Mouse (Mus musculus): ENCODE results near the gene Tnp1. TPM values are rescaled to one million over a fixed set of nuclear protein-coding genes. Genes with fewer than 3 reads are reported as not detected.

The Tnp1 gene
- polyA plus RNA-seq, 1 experiment: 6,395 TPM

DNA sequence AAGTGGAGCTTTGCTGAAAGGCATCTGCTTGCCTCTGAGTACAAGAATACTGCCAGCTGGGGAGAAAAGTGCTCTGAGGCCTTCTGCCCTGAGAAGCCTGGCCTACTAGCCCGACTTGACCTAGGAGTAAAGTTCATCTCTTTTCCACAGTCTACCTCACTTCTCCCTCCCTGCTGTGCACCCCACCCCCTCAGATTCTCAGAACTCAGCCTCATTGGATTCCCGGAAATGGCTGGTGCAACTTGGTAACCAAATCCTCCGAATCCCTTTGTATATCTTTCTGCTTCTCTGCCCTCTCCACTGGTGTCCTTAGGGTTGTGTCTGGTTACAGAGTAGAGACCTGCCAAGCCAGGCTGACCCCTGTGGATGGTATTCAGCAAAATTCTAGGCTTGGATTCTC, 20.8 kb upstream of the Tnp1 start:
- H3K27ac ChIP-seq (ENCODE audit: control insufficient read depth, insufficient read depth, low read depth, low read length): no peak overlapping the region

GRCm38 (mm10) chr1:73035726-73036125, 20.0 kb upstream of the Tnp1 start:
- H3K36me3 ChIP-seq (ENCODE audit: control insufficient read depth, insufficient read depth, low read length): no peaks in the 10 kb centered on the region
- no peaks in the 10 kb centered on the region for H3K27me3 ChIP-seq (ENCODE audit: control insufficient read depth, insufficient read depth, low read length)
- no peaks in the 10 kb centered on the region; the same call in 1 of the 2 replicates for H3K4me1 ChIP-seq (ENCODE audit: control insufficient read depth, insufficient read depth, low read length)
- no peak overlapping the region for H3K27ac ChIP-seq (ENCODE audit: control insufficient read depth, insufficient read depth, low read depth, low read length)
- H3K4me3 ChIP-seq (ENCODE audit: control insufficient read depth, low read depth, low read length): no peak overlapping the region
- TF ChIP-seq POLR2A (IDR thresholded peaks at IDR 0.05; ENCODE audit: control insufficient read depth, low read depth, low read length): no peak
- no peak for TF ChIP-seq CTCF (IDR thresholded peaks at IDR 0.05; ENCODE audit: control insufficient read depth, insufficient read depth, insufficient replicate concordance, low read depth, low read length)

More for the DNA sequence above, 20.8 kb upstream of the Tnp1 start:
- Histone ChIP-seq H3K36me3 (ENCODE audit: control insufficient read depth, insufficient read depth, low read length) (no peaks in the 10 kb centered on the region), H3K4me1 (ENCODE audit: control insufficient read depth, insufficient read depth, low read length) (no peaks in the 10 kb centered on the region; the same call in 1 of the 2 replicates), H3K27me3 (ENCODE audit: control insufficient read depth, insufficient read depth, low read length) (no peaks in the 10 kb centered on the region), H3K4me3 (ENCODE audit: control insufficient read depth, low read depth, low read length) (no peak overlapping the region)
- TF ChIP-seq CTCF (IDR thresholded peaks at IDR 0.05; ENCODE audit: control insufficient read depth, insufficient read depth, insufficient replicate concordance, low read depth, low read length): no peak
- TF ChIP-seq POLR2A (IDR thresholded peaks at IDR 0.05; ENCODE audit: control insufficient read depth, low read depth, low read length): no peak

DNA sequence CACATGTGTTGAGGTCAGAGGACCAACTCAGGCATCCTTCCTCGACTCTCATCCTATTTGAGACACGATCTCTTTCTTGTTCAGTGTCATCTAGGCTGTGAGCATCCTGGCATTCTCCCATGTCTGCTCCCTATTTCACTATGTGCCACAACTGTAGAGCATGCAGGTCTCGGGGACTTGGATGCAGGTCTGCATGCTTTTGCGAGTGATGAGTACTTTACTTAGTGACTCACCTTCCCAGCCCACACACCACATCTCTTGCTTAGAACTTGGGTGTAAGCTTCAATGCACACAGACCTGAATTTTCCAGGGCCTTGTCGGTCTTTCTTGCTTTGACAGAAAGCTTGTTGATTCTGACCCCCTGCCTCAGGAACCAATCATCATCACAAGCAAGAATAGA, 16.8 kb upstream of the Tnp1 start:
- no peaks in the 10 kb centered on the region for H3K27me3 ChIP-seq (ENCODE audit: control insufficient read depth, insufficient read depth, low read length)
- H3K27ac ChIP-seq (ENCODE audit: control insufficient read depth, insufficient read depth, low read depth, low read length): no peak overlapping the region
- TF ChIP-seq POLR2A (IDR thresholded peaks at IDR 0.05; ENCODE audit: control insufficient read depth, low read depth, low read length): no peak
- no peak for TF ChIP-seq CTCF (IDR thresholded peaks at IDR 0.05; ENCODE audit: control insufficient read depth, insufficient read depth, insufficient replicate concordance, low read depth, low read length)
- no peaks in the 10 kb centered on the region for H3K4me1 ChIP-seq (ENCODE audit: control insufficient read depth, insufficient read depth, low read length)
- no peak overlapping the region for H3K4me3 ChIP-seq (ENCODE audit: control insufficient read depth, low read depth, low read length)
- no peaks in the 10 kb centered on the region for H3K36me3 ChIP-seq (ENCODE audit: control insufficient read depth, insufficient read depth, low read length)

DNA sequence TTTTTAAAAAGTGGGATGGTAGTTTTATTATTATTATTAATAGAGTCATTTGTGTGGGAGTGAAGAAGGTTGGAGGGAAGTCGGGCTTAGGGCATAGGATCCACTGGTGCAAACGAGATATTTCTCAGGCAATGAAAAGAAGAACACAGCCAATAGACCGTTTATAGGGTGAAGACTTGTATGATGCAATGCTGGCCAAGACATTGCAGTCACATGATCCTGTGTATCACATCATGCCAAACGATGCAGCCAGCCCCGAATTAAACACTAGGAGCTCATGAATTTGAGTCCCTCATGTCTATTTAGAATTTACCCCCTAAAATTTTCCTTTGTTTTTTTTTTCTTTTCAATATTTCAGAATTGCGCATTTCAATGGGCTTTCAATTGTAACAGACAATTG, 13.0 kb upstream of the Tnp1 start:
- no peaks in the 10 kb centered on the region for H3K4me1 ChIP-seq (ENCODE audit: control insufficient read depth, insufficient read depth, low read length)
- peak overlapping the region; percentile 34; the same call in 1 of the 2 replicates for H3K4me3 ChIP-seq (ENCODE audit: control insufficient read depth, low read depth, low read length)
- no peaks in the 10 kb centered on the region for H3K27me3 ChIP-seq (ENCODE audit: control insufficient read depth, insufficient read depth, low read length)
- no peak for TF ChIP-seq CTCF (IDR thresholded peaks at IDR 0.05; ENCODE audit: control insufficient read depth, insufficient read depth, insufficient replicate concordance, low read depth, low read length)
- no peak for TF ChIP-seq POLR2A (IDR thresholded peaks at IDR 0.05; ENCODE audit: control insufficient read depth, low read depth, low read length)
- H3K27ac ChIP-seq (ENCODE audit: control insufficient read depth, insufficient read depth, low read depth, low read length): no peak overlapping the region
- no peaks in the 10 kb centered on the region for H3K36me3 ChIP-seq (ENCODE audit: control insufficient read depth, insufficient read depth, low read length)

GRCm38 (mm10) chr1:73027381-73027780, 11.7 kb upstream of the Tnp1 start:
- H3K4me3 ChIP-seq (ENCODE audit: control insufficient read depth, low read depth, low read length): peak overlapping the region; percentile 73; the same call in 1 of the 2 replicates
- no peak for TF ChIP-seq CTCF (IDR thresholded peaks at IDR 0.05; ENCODE audit: control insufficient read depth, insufficient read depth, insufficient replicate concordance, low read depth, low read length)
- TF ChIP-seq POLR2A (IDR thresholded peaks at IDR 0.05; ENCODE audit: control insufficient read depth, low read depth, low read length): no peak
- no peaks in the 10 kb centered on the region for H3K4me1 ChIP-seq (ENCODE audit: control insufficient read depth, insufficient read depth, low read length)
- H3K27me3 ChIP-seq (ENCODE audit: control insufficient read depth, insufficient read depth, low read length): no peaks in the 10 kb centered on the region
- no peak overlapping the region for H3K27ac ChIP-seq (ENCODE audit: control insufficient read depth, insufficient read depth, low read depth, low read length)
- H3K36me3 ChIP-seq (ENCODE audit: control insufficient read depth, insufficient read depth, low read length): no peaks in the 10 kb centered on the region

DNA sequence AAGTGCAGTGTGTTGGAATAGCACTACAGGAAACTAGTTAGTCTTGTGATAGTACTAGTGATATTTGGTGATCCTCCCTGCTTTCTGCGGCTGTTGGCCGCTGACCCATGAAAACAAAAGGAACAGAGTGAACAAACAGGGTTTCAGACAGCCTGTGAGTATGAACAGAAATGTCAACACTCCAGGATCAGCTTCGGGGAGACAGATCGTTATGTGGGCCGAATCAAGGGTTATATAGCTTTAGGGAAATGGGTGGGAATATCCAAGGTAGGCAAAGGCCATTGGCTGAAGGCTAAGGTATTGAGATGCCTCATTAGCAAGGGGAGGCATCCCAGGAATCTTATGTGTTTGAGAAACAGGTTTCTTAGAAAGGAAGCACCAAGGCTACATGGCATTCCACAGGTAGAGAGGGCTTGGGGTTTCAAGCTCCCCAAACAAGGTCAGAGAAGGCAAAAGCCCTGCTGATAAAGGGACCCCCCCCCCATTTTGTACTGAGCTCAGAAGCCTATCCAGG, 11.1 kb upstream of the Tnp1 start:
- no peaks in the 10 kb centered on the region for H3K4me1 ChIP-seq (ENCODE audit: control insufficient read depth, insufficient read depth, low read length)
- H3K4me3 ChIP-seq (ENCODE audit: control insufficient read depth, low read depth, low read length): peak overlapping the region; percentile 73
- TF ChIP-seq CTCF (IDR thresholded peaks at IDR 0.05; ENCODE audit: control insufficient read depth, insufficient read depth, insufficient replicate concordance, low read depth, low read length): no peak
- TF ChIP-seq POLR2A (IDR thresholded peaks at IDR 0.05; ENCODE audit: control insufficient read depth, low read depth, low read length): no peak
- peak overlapping the region; percentile 13; the same call in 1 of the 2 replicates for H3K27ac ChIP-seq (ENCODE audit: control insufficient read depth, insufficient read depth, low read depth, low read length)
- no peaks in the 10 kb centered on the region for H3K27me3 ChIP-seq (ENCODE audit: control insufficient read depth, insufficient read depth, low read length)
- no peaks in the 10 kb centered on the region for H3K36me3 ChIP-seq (ENCODE audit: control insufficient read depth, insufficient read depth, low read length)

GRCm38 (mm10) chr1:73026157-73026556, 10.4 kb upstream of the Tnp1 start:
- Histone ChIP-seq H3K4me3 (ENCODE audit: control insufficient read depth, low read depth, low read length) (peak overlapping the region; percentile 73), H3K27me3 (ENCODE audit: control insufficient read depth, insufficient read depth, low read length) (no peaks in the 10 kb centered on the region), H3K27ac (ENCODE audit: control insufficient read depth, insufficient read depth, low read depth, low read length) (0 out of 2 replicates have a peak overlapping the region, but pooled peaks have one; percentile 21), H3K36me3 (ENCODE audit: control insufficient read depth, insufficient read depth, low read length) (no peaks in the 10 kb centered on the region), H3K4me1 (ENCODE audit: control insufficient read depth, insufficient read depth, low read length) (no peaks in the 10 kb centered on the region)
- no peak for TF ChIP-seq CTCF (IDR thresholded peaks at IDR 0.05; ENCODE audit: control insufficient read depth, insufficient read depth, insufficient replicate concordance, low read depth, low read length)
- no peak for TF ChIP-seq POLR2A (IDR thresholded peaks at IDR 0.05; ENCODE audit: control insufficient read depth, low read depth, low read length)

Measured in testis, adult 2 months (tissue).